Mouse (Mus musculus) kidney, postnatal 25 days (tissue): ENCODE data around the gene Heg1.

ENCODE experiments used
- DNase-seq, 2 experiments: peaks; one replicate each; pipeline ENCODE4 v3.0.0; 2021; ENCODE audit warnings: mixed read lengths in 2 of 2

Gene Heg1

GRCm38 (mm10) chr16:33684162-33684702, at the start of gene Heg1:
Heg1 (plus strand) TSS chr16:33684370.
- DNase-seq: peak; percentile 82 to 91

GRCm38 (mm10) chr16:33635836-33636595, 48.2 kb upstream of the Heg1 start:
- DNase-seq: no peak

- no peak for DNase-seq
Measured at GRCm38 (mm10) chr16:33641779-33642178, 42.4 kb upstream of the Heg1 start.

GRCm38 (mm10) chr16:33653116-33653515, 31.1 kb upstream of the Heg1 start:
- DNase-seq: no peak

- DNase-seq: no peak
Measured at GRCm38 (mm10) chr16:33655443-33655842, 28.7 kb upstream of the Heg1 start.

- DNase-seq: no peak
Measured at GRCm38 (mm10) chr16:33657191-33657590, 27.0 kb upstream of the Heg1 start.

- DNase-seq: no peak
Measured at GRCm38 (mm10) chr16:33658121-33658520, 26.0 kb upstream of the Heg1 start.

GRCm38 (mm10) chr16:33659521-33659920, 24.6 kb upstream of the Heg1 start:
- DNase-seq: no peak

- peak; percentile 77 to 79 for DNase-seq
Measured at GRCm38 (mm10) chr16:33660125-33660524, 24.0 kb upstream of the Heg1 start.

- DNase-seq: no peak
Measured at GRCm38 (mm10) chr16:33662841-33663240, 21.3 kb upstream of the Heg1 start.

- DNase-seq: no peak
Measured at GRCm38 (mm10) chr16:33666226-33666625, 17.9 kb upstream of the Heg1 start.

GRCm38 (mm10) chr16:33666985-33667538, 17.1 kb upstream of the Heg1 start:
- no peak for DNase-seq

GRCm38 (mm10) chr16:33668448-33668847, 15.7 kb upstream of the Heg1 start:
- no peak for DNase-seq

- no peak for DNase-seq
Measured at GRCm38 (mm10) chr16:33669072-33669471, 15.1 kb upstream of the Heg1 start.

GRCm38 (mm10) chr16:33670340-33670739, 13.8 kb upstream of the Heg1 start:
- no peak for DNase-seq

GRCm38 (mm10) chr16:33670933-33671332, 13.2 kb upstream of the Heg1 start:
- no peak for DNase-seq

GRCm38 (mm10) chr16:33672188-33672587, 12.0 kb upstream of the Heg1 start:
- DNase-seq: no peak

GRCm38 (mm10) chr16:33672643-33673042, 11.5 kb upstream of the Heg1 start:
- no peak for DNase-seq

- DNase-seq: no peak
Measured at GRCm38 (mm10) chr16:33673530-33674109, 10.6 kb upstream of the Heg1 start.

GRCm38 (mm10) chr16:33675151-33675847, 8.9 kb upstream of the Heg1 start:
- DNase-seq: no peak

- DNase-seq: peak; percentile 47 to 71
Measured at GRCm38 (mm10) chr16:33675848-33676184, 8.4 kb upstream of the Heg1 start.

- DNase-seq: peak; percentile 58 to 78
Measured at GRCm38 (mm10) chr16:33676347-33677312, 7.5 kb upstream of the Heg1 start.
